Mouse (Mus musculus) olfactory bulb, adult 2 months (tissue): ENCODE results near the gene Nckipsd.

ENCODE experiments used
- CTCF ChIP-seq: fragments of 200-500 bp; IDR thresholded peaks from 2 replicates; pipeline ENCODE4 v1.5.1; 2012; ENCODE audit warnings: low read depth, mild to moderate bottlenecking, low read length, moderate library complexity; ENCODE audit not compliant: insufficient read depth
- POLR2A ChIP-seq: fragments of 200-500 bp; IDR thresholded peaks from 2 replicates; pipeline ENCODE4 v1.6.1; 2012; ENCODE audit warnings: mild to moderate bottlenecking, low read depth, low read length, moderate library complexity; ENCODE audit not compliant: insufficient read depth

DNA sequence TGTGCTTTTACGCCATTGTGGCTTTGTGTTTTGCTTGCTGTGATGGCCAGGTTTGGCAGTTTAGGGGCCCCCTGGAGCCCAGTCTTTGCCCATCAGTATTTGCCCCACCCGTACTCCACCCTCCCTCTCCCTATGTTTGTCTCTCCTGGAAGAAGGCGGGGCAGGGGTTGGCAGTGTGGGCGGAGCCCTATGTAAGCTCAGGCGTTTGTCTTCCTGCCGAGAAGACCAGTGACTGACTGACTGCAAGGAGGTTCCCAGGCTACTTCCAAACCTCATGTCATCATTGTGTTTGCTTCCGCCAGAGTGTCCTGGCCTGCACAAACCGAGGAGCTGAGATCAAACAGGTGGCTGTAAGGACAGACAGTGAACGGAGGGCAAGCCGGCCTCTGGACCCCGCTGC is 12.4 kb upstream of the Nckipsd start:
- no peak for TF ChIP-seq POLR2A
- no peak for TF ChIP-seq CTCF
